Mouse (Mus musculus) midbrain, embryonic 11.5 days (tissue): ENCODE measurements around the gene Ipo13. TPM values are rescaled to one million over a fixed set of nuclear protein-coding genes. Genes with fewer than 3 reads are reported as not detected.

Source experiments
- ATAC-seq: fragments of 200-750 bp; cut with Nextera tagmentation; 2 replicates; pipeline ENCODE4 v1.8.0; 2017; ENCODE audit warnings: moderate TSS enrichment, moderate library complexity; ENCODE audit not compliant: low FRiP score
- DNase-seq: peaks from one replicate; pipeline ENCODE4 v3.0.0; 2015; ENCODE audit warnings: low spot score; ENCODE audit errors: missing footprints
- H3K27ac ChIP-seq: fragments of 300-500 bp; sonication (generic); 2 replicates; pipeline ENCODE4 v1.5.1; 2014; ENCODE audit warnings: low read depth, low read length
- H3K27me3 ChIP-seq: fragments of 300-500 bp; sonication (generic); 2 replicates; pipeline ENCODE4 v1.6.1; 2014; ENCODE audit warnings: mild to moderate bottlenecking, low read length, moderate library complexity, mixed read lengths; ENCODE audit not compliant: control insufficient read depth, insufficient read depth
- H3K36me3 ChIP-seq: fragments of 300-500 bp; sonication (generic); 2 replicates; pipeline ENCODE4 v1.6.1; 2014; ENCODE audit warnings: mild to moderate bottlenecking, low read length, moderate library complexity, mixed read lengths; ENCODE audit not compliant: control insufficient read depth, insufficient read depth
- H3K4me1 ChIP-seq: fragments of 300-500 bp; sonication (generic); 2 replicates; pipeline ENCODE4 v1.6.1; 2014; ENCODE audit warnings: low read length; ENCODE audit not compliant: control insufficient read depth, insufficient read depth
- H3K4me2 ChIP-seq: fragments of 300-500 bp; sonication (generic); 2 replicates; pipeline ENCODE4 v1.6.1; 2014; ENCODE audit warnings: mild to moderate bottlenecking, moderate library complexity
- H3K4me3 ChIP-seq: fragments of 300-500 bp; sonication (generic); 2 replicates; pipeline ENCODE4 v1.5.1; 2014; ENCODE audit warnings: low read depth, low read length
- H3K9ac ChIP-seq: fragments of 300-500 bp; sonication (generic); 2 replicates; pipeline ENCODE4 v1.6.1; 2014; ENCODE audit warnings: low read length
- H3K9me3 ChIP-seq: fragments of 300-500 bp; sonication (generic); 2 replicates; pipeline ENCODE4 v1.6.1; 2016; ENCODE audit warnings: low read length; ENCODE audit not compliant: control insufficient read depth
- WGBS: fragments of 180-500 bp; shearing (Covaris S2); extraction: QIAGEN DNeasy Blood & Tissue Kit; methylation state at CpG from one replicate; pipeline ENCODE4 v1.1.7; 2014; 5-methylcytosine and 5-hydroxymethylcytosine counted together
- polyA plus RNA-seq: library from polyadenylated mRNA; unstranded; fragments of >200 nt; fragmentation: Nextera tagmentation; extraction: Ambion mirVana; gene quantifications from 2 replicates; pipeline ENCODE4 v1.2.1, GENCODE M21; 2014

The Ipo13 gene
- polyA plus RNA-seq, 1 experiment from 2014 or later: 54.7 TPM

DNA sequence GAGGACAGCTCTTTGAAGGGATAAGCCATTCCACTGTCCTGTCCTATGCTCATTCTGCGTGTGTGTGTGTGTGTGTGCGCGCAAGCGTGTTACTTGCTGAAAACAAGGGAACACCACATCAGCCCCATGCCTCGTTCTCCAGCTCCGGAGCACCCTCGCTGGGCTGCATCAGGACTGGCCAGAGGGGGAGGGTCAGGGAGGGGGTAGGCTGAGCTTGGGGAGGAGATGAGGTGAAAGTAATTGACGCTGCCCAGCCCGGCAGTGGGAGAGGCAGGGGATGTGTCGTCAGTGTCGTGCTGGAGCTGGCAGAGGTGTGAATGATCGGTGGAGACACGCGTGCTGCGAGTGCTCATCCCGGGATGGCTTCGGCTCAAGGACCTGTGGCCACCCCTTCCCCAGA is 65.7 kb downstream of the Ipo13 start:
- Histone ChIP-seq H3K27ac (no peak overlapping the region), H3K9me3 (no peaks in the 10 kb centered on the region), H3K9ac (0 out of 2 replicates have a peak overlapping the region, but pooled peaks have one; percentile 34), H3K4me1 (peaks cover 13% of the 10 kb centered on the region), H3K36me3 (no peaks in the 10 kb centered on the region), H3K27me3 (no peaks in the 10 kb centered on the region), H3K4me3 (no peak overlapping the region), H3K4me2 (no peak overlapping the region)
- DNase-seq (no peak), ATAC-seq (no peak; the same call in 1 of the 2 replicates)
- WGBS: 55% methylated on average over 17 of the region's 17 CpGs

DNA sequence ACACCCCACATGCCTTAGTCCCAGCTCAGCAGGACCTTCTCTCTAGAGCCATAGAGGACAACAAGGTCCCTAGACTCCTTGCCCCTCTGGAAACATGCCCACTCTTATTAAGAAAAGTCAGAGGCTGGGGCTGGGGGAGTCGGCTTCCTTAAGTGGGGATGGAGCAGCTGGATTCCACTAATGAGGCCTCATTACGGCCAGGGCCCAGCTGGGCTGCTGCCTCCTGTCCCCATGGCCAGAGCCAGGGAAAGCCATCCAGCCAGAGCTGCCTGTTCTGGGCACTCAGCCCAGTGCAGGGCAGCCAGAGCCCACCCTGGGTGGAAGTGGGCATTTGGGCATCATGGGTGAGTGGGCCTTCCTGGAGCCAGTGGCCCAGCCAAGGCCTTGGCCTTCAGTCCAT is 67.8 kb downstream of the Ipo13 start:
- ATAC-seq (no peak), DNase-seq (no peak)
- H3K9ac ChIP-seq: no peak overlapping the region
- peaks cover 13% of the 10 kb centered on the region for H3K4me1 ChIP-seq
- H3K27ac ChIP-seq: no peak overlapping the region
- no peaks in the 10 kb centered on the region for H3K27me3 ChIP-seq
- no peaks in the 10 kb centered on the region for H3K36me3 ChIP-seq
- no peaks in the 10 kb centered on the region for H3K9me3 ChIP-seq
- no peak overlapping the region for H3K4me2 ChIP-seq
- WGBS: 60% methylated on average over 2 of the region's 2 CpGs
- H3K4me3 ChIP-seq: no peak overlapping the region

DNA sequence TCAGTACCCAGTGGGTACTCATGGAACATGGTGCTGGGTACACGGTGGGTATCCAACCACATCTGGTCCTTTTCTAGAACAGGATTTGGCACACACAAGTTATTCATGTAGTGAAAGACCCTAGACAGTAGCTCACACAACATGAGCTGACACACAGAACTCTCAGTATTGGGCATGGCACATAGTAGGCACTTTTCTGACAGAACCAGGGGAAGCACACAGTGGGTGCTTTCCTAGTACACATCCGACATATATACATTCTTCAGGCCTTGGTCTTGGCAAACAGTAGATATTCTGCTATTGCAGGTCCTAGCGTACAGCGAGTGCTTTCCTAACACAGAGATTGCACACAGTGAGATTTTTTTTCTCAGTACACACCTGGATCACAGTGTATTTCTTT is 68.5 kb downstream of the Ipo13 start:
- Histone ChIP-seq H3K4me3 (no peak overlapping the region), H3K4me1 (peaks cover 13% of the 10 kb centered on the region), H3K27me3 (no peaks in the 10 kb centered on the region), H3K9ac (no peak overlapping the region), H3K4me2 (no peak overlapping the region), H3K9me3 (no peaks in the 10 kb centered on the region), H3K36me3 (no peaks in the 10 kb centered on the region), H3K27ac (no peak overlapping the region)
- ATAC-seq (no peak), DNase-seq (peak; percentile 33)
- 95% methylated on average over 4 of the region's 4 CpGs for WGBS

DNA sequence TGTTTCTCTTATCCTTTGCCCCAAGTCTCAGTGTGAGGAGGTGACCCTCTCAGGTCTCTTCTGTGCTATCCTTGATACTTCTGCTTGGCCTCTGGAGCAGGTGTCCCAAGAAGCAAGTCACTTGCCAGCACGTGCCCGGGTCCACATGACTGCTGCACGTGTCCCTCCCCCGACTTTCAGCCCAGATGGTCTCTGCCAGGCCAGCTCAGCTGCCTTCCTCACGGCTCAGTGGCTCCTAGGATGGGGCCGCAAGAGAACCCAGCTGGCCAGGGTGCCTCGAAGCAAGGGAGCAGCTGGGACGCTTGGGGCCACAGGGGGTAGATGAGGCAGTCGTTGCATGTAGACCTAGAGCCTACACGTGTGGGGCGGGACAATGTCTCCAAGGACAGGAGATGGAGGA is 69.5 kb downstream of the Ipo13 start:
- ATAC-seq (no peak), DNase-seq (peak; percentile 2)
- Histone ChIP-seq H3K4me2 (no peak overlapping the region), H3K27me3 (no peaks in the 10 kb centered on the region), H3K9ac (no peak overlapping the region), H3K36me3 (no peaks in the 10 kb centered on the region), H3K9me3 (no peaks in the 10 kb centered on the region), H3K27ac (no peak overlapping the region), H3K4me3 (no peak overlapping the region), H3K4me1 (peaks cover 13% of the 10 kb centered on the region)
- WGBS: 83% methylated on average over 11 of the region's 11 CpGs

Other genes starting within 250 kb of the Ipo13 start
- 80.7 and 81.2 TPM in 2 replicates for gene Dmap1, start 232.7 kb downstream of the Ipo13 start, polyA plus RNA-seq
- gene Gm12845, start 190.6 kb downstream of the Ipo13 start, polyA plus RNA-seq: not detected in 2 replicates
- not detected in 2 replicates for gene Klf17, start 149.4 kb downstream of the Ipo13 start, polyA plus RNA-seq
- gene Slc6a9, start 80.5 kb downstream of the Ipo13 start, polyA plus RNA-seq: 4.6 and 6.3 TPM in 2 replicates
- gene Ccdc24, start 42.4 kb downstream of the Ipo13 start, polyA plus RNA-seq: 0.76 and 1.4 TPM in 2 replicates
- gene B4galt2, start 31.5 kb downstream of the Ipo13 start, polyA plus RNA-seq: 26.8 and 29.1 TPM in 2 replicates
- gene Atp6v0b, start 27.7 kb downstream of the Ipo13 start, polyA plus RNA-seq: 214 and 216 TPM in 2 replicates
- gene Dph2, start 23.0 kb downstream of the Ipo13 start, polyA plus RNA-seq: 23.9 and 27.7 TPM in 2 replicates
- 0.40 and 0.53 TPM in 2 replicates for gene Artn, start 14.8 kb upstream of the Ipo13 start, polyA plus RNA-seq
- 3.6 and 5.7 TPM in 2 replicates for gene St3gal3, start 219.9 kb upstream of the Ipo13 start, polyA plus RNA-seq